Mouse (Mus musculus) liver, embryonic 14.5 days (tissue): ENCODE data around the gene Taf4. TPM values are rescaled to one million over a fixed set of nuclear protein-coding genes. Genes with fewer than 3 reads are reported as not detected.

Source experiments
- ATAC-seq: fragments of 200-750 bp; cut with Nextera tagmentation; 2 replicates; pipeline ENCODE4 v1.8.0; 2017; ENCODE audit warnings: moderate number of reproducible peaks, mild to moderate bottlenecking, moderate library complexity; ENCODE audit not compliant: insufficient read depth
- DNase-seq, 3 experiments: peaks; one replicate each; pipeline ENCODE4 v3.0.0-alpha.2; 2012 to 2013; ENCODE audit warnings: low read depth in 3 of 3, low spot score in 3 of 3
- H3K27ac ChIP-seq: fragments of 300-500 bp; sonication (generic); 2 replicates; pipeline ENCODE4 v1.5.1; 2014; ENCODE audit warnings: moderate library complexity, mild to moderate bottlenecking, control low read depth, inconsistent platforms
- H3K27me3 ChIP-seq: fragments of 300-500 bp; sonication (generic); 2 replicates; pipeline ENCODE4 v1.6.1; 2014; ENCODE audit warnings: mild to moderate bottlenecking, low read length, moderate library complexity; ENCODE audit not compliant: control insufficient read depth, insufficient read depth
- H3K36me3 ChIP-seq: fragments of 300-500 bp; sonication (generic); replicated peaks from 2 replicates; pipeline ENCODE4 v1.6.1; 2014; ENCODE audit warnings: low read depth; ENCODE audit not compliant: control insufficient read depth, insufficient read depth
- H3K4me1 ChIP-seq, 2 experiments: fragments of 200-500 bp in 1 of 2; fragments of 300-500 bp in 1 of 2; sonication (generic) in 1 of 2; replicated peaks; 2 replicates each; pipeline ENCODE4 v1.6.1; 2012 to 2014; ENCODE audit warnings: antibody characterized with exemption in 1 of 2, inconsistent platforms in 1 of 2, low read length in 1 of 2; ENCODE audit not compliant: control insufficient read depth in 2 of 2, insufficient read depth in 2 of 2
- H3K4me2 ChIP-seq: fragments of 300-500 bp; sonication (generic); 2 replicates; pipeline ENCODE4 v1.6.1; 2014; ENCODE audit warnings: low read depth, mild to moderate bottlenecking, control low read depth, moderate library complexity
- H3K4me3 ChIP-seq, 2 experiments: fragments of 200-500 bp in 1 of 2; fragments of 300-500 bp in 1 of 2; sonication (generic) in 1 of 2; 2 replicates each; pipeline ENCODE4 v1.5.1; 2012 to 2014; ENCODE audit warnings: low read depth in 2 of 2, low read length in 2 of 2, mild to moderate bottlenecking in 2 of 2, control low read depth in 1 of 2, inconsistent platforms in 1 of 2, moderate library complexity in 1 of 2; ENCODE audit not compliant: insufficient read depth in 1 of 2
- H3K9ac ChIP-seq: fragments of 300-500 bp; sonication (generic); replicated peaks from 2 replicates; pipeline ENCODE4 v1.6.1; 2014; ENCODE audit warnings: mild to moderate bottlenecking, control low read depth, moderate library complexity
- H3K9me3 ChIP-seq: fragments of 300-500 bp; sonication (generic); 2 replicates; pipeline ENCODE4 v1.6.1; 2016; ENCODE audit warnings: low read length, mixed read lengths; ENCODE audit not compliant: control insufficient read depth
- CTCF ChIP-seq: IDR thresholded peaks from 2 replicates; pipeline ENCODE4 v1.5.1; 2016; ENCODE audit warnings: antibody characterized with exemption, low read depth, control low read depth
- EP300 ChIP-seq: IDR thresholded peaks from 2 replicates; pipeline ENCODE4 v1.6.1; 2016; ENCODE audit warnings: antibody characterized with exemption, low read depth
- WGBS: fragments of 180-500 bp; shearing (Covaris S2); extraction: QIAGEN DNeasy Blood & Tissue Kit; methylation state at CpG from one replicate; pipeline ENCODE4 v1.1.7; 2014; ENCODE audit not compliant: insufficient replicate concordance; 5-methylcytosine and 5-hydroxymethylcytosine counted together
- polyA plus RNA-seq, 2 experiments: library from polyadenylated mRNA; depleted of rRNA in 1 of 2; stranded (reverse) in 1 of 2; unstranded in 1 of 2; fragments of >200 nt; fragmentation: Nextera tagmentation in 1 of 2; extraction: Ambion mirVana in 1 of 2; gene quantifications; 2 replicates each; pipeline versions ENCODE4 v1.2.1 to v1.2.3; 2012 to 2014

The Taf4 gene
- polyA plus RNA-seq, 2 experiments, result 2.3 to 5.7 TPM

DNA sequence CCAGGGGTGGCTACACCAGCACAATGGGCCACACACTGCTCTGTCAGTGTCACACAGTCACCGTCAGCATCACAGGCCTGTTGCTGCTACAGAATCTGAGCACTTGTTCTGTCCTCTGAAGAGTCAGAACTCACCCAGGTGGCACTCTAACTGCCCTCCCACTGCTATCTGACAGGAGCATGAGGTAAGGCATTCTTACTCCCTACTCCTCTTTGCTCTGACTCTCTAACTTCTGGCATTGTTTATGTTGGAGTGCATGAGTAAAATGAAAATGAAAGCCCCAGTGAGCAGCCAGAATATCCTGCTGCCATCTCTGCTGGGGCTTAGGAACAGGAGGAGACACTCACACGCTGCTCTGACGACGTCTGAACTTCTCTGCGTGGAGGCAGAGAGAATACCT lies 28.8 kb downstream of the Taf4 start:
- 78% methylated on average over 5 of the region's 5 CpGs for WGBS
- H3K4me1 ChIP-seq, result peaks cover 12 to 41% of the 10 kb centered on the region in 2 experiments
- ATAC-seq, result no peak

GRCm38 (mm10) chr2:179946496-179946895 lies 29.9 kb downstream of the Taf4 start:
- TF ChIP-seq CTCF (no peak), EP300 (no peak)
- H3K9me3 ChIP-seq, result no peaks in the 10 kb centered on the region
- 79% methylated on average over 6 of the region's 6 CpGs for WGBS
- ATAC-seq (no peak), DNase-seq (no peak)
- no peaks in the 10 kb centered on the region for H3K27me3 ChIP-seq
- peaks cover 7 to 32% of the 10 kb centered on the region in 2 experiments for H3K4me1 ChIP-seq
- H3K9ac ChIP-seq, result no peak overlapping the region
- H3K27ac ChIP-seq, result no peak overlapping the region
- no peak overlapping the region for H3K4me2 ChIP-seq
- no peaks in the 10 kb centered on the region for H3K36me3 ChIP-seq
- H3K4me3 ChIP-seq, result no peak overlapping the region

More for the DNA sequence above, 28.8 kb downstream of the Taf4 start:
- no peak for DNase-seq
- Histone ChIP-seq H3K27me3 (no peaks in the 10 kb centered on the region), H3K27ac (no peak overlapping the region), H3K9ac (no peak overlapping the region), H3K36me3 (no peaks in the 10 kb centered on the region), H3K9me3 (no peaks in the 10 kb centered on the region), H3K4me3 (no peak overlapping the region), H3K4me2 (no peak overlapping the region)
- TF ChIP-seq CTCF (no peak), EP300 (no peak)

DNA sequence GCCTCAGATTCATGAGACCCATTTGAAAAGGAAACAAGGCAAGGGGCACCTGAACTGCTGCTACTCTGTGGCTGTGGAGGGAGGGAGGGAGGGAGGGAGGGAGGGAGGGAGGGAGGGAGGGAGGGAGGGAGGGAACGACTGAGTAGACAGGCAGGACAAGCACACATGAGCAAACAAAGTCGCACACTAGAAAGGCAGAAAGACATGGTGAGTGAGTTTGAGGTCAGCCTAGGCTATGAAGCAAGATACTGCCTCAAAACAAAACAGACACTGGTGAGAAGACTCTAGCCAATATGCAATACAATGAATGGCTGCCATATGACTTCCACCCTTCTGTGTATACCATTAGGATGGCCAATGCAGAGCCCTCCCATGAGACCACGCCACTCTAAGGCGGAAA lies 31.4 kb downstream of the Taf4 start:
- TF ChIP-seq EP300, result no peak
- no peak for TF ChIP-seq CTCF
- ATAC-seq, result no peak
- H3K27me3 ChIP-seq, result no peaks in the 10 kb centered on the region
- DNase-seq, result no peak
- H3K9me3 ChIP-seq, result no peaks in the 10 kb centered on the region
- H3K4me3 ChIP-seq, result no peak overlapping the region
- no peaks in the 10 kb centered on the region for H3K36me3 ChIP-seq
- no peak overlapping the region for H3K27ac ChIP-seq
- H3K4me2 ChIP-seq, result no peak overlapping the region
- no peak overlapping the region for H3K9ac ChIP-seq
- peaks cover 3 to 21% of the 10 kb centered on the region in 2 experiments for H3K4me1 ChIP-seq
- WGBS, result 47% methylated on average over 4 of the region's 4 CpGs

DNA sequence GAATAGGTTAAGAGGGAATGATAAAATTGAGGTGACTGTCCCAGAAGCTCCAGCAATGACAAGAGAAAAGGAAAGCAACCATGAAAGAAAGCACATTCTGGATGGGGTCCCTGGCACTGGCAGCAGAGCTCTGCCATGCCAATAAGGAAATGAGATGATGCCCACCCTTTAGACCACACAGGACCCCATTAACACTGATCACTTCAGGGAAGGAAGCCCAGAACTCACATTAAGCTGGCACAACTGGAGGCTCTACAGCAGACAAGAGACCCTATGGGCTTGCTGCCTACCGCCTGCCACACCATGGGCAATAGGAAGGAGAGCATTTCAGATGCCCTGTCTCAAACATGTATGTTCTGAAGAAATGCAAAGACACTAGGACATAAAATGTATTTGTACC lies 34.8 kb downstream of the Taf4 start:
- Histone ChIP-seq H3K27ac (no peak overlapping the region), H3K9me3 (no peaks in the 10 kb centered on the region)

GRCm38 (mm10) chr2:179937091-179937490 lies 39.4 kb downstream of the Taf4 start:
- DNase-seq (no peak), ATAC-seq (no peak)
- Histone ChIP-seq H3K4me2 (no peak overlapping the region), H3K36me3 (peaks cover 12% of the 10 kb centered on the region), H3K27me3 (no peaks in the 10 kb centered on the region), H3K4me1 (peaks cover 0 to 2% of the 10 kb centered on the region in 2 experiments; a peak in 1 of 4 replicates), H3K9ac (no peak overlapping the region), H3K9me3 (no peaks in the 10 kb centered on the region), H3K27ac (no peak overlapping the region), H3K4me3 (no peak overlapping the region)
- TF ChIP-seq CTCF (no peak), EP300 (no peak)
- 18% methylated on average over 4 of the region's 4 CpGs for WGBS

More for the DNA sequence above, 34.8 kb downstream of the Taf4 start:
- 95% methylated on average over 1 of the region's 1 CpGs for WGBS
- no peaks in the 10 kb centered on the region for H3K27me3 ChIP-seq
- no peak for ATAC-seq
- no peak overlapping the region for H3K4me2 ChIP-seq
- no peak overlapping the region for H3K4me3 ChIP-seq
- TF ChIP-seq CTCF, result no peak
- TF ChIP-seq EP300, result no peak
- DNase-seq, result no peak
- H3K4me1 ChIP-seq, result peaks cover 0 to 10% of the 10 kb centered on the region in 2 experiments; a peak in 3 of 4 replicates
- no peak overlapping the region for H3K9ac ChIP-seq
- H3K36me3 ChIP-seq, result no peaks in the 10 kb centered on the region; the same call in 1 of the 2 replicates
